Mouse (Mus musculus): ENCODE data around the gene Kctd21. TPM values are rescaled to one million over a fixed set of nuclear protein-coding genes. Genes with fewer than 3 reads are reported as not detected.

Kctd21 gene
- total RNA-seq, 1 experiment from 2014 or later, result 2.4 TPM

DNA sequence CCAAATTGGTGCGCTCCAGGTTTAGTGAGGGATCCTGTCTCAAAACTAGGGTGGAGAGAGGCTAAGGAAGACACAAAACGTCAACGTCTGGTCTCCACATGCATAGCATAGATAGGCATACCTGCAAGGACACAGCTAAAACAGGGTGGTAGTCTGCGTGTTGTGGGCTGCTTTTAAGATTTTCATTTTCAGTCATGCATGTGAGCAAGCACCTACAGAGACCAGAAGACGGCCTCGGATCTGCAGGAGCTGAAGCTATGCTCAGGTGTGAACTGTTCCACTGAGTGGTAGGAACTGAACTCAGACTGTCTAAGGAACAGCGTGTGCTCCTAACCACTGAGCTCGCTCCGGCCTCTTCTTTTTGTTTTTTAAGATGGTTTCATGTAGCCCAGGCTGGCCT is 43.0 kb downstream of the Kctd21 start:
- no peak for ATAC-seq (ENCODE audit: extremely low read depth, insufficient number of reproducible peaks, low FRiP score, poor library complexity, severe bottlenecking)

DNA sequence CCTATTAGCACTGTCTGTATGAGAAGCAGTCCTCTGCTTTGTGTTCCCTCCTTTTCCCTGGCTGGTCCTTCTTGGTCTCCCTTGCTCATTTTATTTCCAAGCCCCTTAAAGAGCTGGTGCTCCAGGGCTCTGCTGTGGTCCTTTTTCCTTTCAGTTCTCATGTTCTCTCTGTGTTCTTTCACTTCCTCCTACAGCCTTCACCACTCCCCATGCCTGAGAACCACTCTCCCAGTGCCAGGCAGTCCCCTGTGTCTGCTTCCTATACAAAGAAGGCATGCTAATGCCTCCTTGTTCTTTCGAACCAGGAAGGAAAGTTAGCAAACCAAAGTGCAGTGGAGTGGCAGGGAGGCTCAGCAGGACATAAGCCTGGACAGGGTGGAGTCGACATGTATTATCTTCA is 43.8 kb downstream of the Kctd21 start:
- peak; percentile 27; the same call in 1 of the 2 replicates for ATAC-seq (ENCODE audit: extremely low read depth, insufficient number of reproducible peaks, low FRiP score, poor library complexity, severe bottlenecking)

DNA sequence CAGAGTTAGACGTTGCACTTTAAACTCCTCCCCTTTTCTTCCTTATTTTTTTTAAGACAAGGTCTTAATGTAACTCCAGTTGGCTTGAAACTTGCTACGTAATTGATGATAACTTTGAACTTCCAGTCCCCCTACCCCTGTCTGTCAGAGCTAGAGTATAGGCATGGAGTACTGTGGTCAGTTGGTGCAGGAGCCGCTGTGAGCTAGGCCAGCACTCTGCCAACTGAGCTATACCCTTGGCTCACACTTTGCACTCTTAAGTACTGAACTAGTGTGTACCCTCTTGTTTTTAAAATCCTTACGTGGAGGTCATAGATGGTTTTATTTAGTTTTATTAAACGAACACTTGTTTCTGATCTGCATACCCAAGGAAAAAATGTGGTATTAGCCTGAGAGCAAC is 47.2 kb downstream of the Kctd21 start:
- no peak for ATAC-seq (ENCODE audit: extremely low read depth, insufficient number of reproducible peaks, low FRiP score, poor library complexity, severe bottlenecking)

GRCm38 (mm10) chr7:97380500-97381123 is 48.5 kb downstream of the Kctd21 start:
- no peak for ATAC-seq (ENCODE audit: extremely low read depth, insufficient number of reproducible peaks, low FRiP score, poor library complexity, severe bottlenecking)

DNA sequence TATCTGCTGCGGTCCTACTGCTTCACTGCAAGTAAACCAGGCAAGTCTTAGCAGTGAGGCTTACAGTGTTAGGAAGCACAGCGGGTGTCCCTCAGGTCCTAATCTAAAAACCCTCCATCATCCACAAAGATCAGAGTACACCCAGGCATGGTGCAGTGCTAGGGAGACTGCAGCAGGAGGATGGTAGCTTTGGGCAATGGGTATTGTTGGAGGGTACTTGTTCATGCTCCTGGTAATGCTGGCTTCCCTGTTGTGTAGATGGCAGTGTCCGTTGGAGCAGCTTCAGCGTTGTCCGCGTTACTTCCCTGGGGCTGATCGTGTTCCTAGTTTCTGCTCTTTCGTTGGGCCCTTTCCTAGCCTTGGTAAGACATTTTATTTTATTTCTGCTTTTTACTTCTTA is 50.5 kb downstream of the Kctd21 start:
- no peak for ATAC-seq (ENCODE audit: extremely low read depth, insufficient number of reproducible peaks, low FRiP score, poor library complexity, severe bottlenecking)

DNA sequence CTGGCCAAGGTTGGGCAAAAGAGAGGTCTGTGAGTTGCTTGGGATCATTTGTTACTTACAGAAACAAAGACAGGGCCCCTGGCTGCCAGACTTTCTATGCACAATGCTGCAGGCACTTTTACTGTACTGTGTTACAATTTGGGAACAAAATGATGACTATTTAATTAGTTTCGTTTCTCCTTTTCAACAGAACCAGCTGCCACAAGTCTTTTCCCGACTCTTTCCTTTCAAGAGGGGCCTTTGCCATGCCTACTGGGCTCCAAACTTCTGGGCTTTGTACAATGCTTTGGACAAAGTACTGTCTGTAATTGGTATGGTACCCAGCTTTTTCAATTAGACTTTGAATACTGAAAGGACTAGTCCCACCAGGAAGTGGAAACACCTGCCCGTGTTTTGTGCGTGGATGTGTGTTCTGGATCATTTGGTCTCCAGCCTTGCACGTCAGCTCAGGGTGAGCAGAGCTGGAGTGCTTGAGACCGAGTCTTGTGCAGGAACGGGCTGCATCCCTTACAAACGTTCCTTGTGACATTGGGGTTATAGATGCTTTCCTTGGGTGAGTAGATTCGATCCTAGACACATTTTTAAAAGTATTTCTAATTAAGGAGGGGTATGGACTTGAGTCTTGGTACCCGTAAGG is 51.5 kb downstream of the Kctd21 start:
- ATAC-seq (ENCODE audit: extremely low read depth, insufficient number of reproducible peaks, low FRiP score, poor library complexity, severe bottlenecking), result no peak

GRCm38 (mm10) chr7:97386106-97386805 is 54.1 kb downstream of the Kctd21 start:
- ATAC-seq (ENCODE audit: extremely low read depth, insufficient number of reproducible peaks, low FRiP score, poor library complexity, severe bottlenecking), result no peak

DNA sequence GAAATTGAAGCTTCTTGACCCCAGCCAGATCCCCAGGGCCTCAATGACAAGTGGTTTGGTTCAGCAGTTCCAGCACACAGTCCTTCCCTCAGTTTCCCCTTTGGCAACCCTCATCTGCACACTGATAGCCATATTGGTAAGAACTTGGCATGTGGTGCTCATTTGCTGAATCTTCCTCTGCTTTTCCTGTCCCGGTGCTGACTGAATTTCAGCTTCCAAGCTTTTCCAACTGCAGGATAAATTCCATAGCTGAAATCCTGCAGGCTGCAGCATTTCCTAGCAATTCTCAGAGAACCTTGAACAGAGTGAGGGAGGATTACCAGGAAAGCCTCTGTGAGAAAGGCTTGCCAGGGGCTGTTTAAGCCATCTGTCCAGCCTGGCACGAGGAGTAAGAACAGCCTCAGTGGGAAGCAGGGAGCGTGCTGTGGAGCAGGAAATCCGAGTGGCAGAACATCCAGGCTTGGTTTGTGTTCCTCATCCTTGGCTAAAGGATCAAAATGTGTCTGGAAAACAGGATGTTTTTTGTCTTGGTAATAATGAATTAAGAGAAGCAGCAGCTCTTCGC is 54.8 kb downstream of the Kctd21 start:
- ATAC-seq (ENCODE audit: extremely low read depth, insufficient number of reproducible peaks, low FRiP score, poor library complexity, severe bottlenecking), result no peak

- ATAC-seq (ENCODE audit: extremely low read depth, insufficient number of reproducible peaks, low FRiP score, poor library complexity, severe bottlenecking), result no peak
These were observed 55.5 kb downstream of the Kctd21 start for GRCm38 (mm10) chr7:97387561-97388147.

DNA sequence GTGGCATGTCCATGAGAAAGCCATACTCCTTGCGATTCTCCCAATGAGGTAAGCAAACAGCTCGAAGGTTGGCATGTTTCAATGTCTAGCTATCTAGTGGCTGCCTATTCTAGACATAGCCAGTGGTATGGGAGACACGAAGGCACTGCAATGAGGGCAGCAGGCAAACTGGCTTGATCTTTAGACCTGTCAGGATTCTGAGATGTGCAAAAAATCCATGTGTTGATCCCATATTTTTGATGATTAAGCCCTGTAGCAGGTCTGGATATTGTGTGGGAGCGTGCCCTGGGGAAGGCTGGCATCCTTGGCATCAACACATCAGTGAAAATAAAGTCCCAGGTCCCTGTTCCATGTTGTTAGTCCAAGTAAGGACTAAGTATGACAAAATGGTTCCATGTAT is 56.4 kb downstream of the Kctd21 start:
- no peak for ATAC-seq (ENCODE audit: extremely low read depth, insufficient number of reproducible peaks, low FRiP score, poor library complexity, severe bottlenecking)

GRCm38 (mm10) chr7:97391293-97392078 is 59.4 kb downstream of the Kctd21 start:
- no peak for ATAC-seq (ENCODE audit: extremely low read depth, insufficient number of reproducible peaks, low FRiP score, poor library complexity, severe bottlenecking)

DNA sequence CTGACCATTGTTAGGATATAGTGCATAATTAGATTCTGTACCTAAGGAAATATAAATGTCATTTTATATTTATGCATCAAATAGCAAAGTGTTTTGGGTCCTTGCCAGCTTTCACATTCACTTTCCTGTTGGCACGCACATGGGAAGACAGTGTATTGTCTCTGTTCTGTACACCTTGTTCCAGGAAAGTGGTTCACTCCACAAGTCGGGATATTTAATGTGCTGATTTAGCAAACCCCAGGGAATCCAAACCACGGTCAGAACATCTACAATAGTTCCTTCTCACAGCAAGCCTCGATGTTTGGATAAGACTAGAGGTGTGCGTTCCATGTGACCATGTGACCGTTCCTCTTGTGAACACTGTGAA is 59.9 kb downstream of the Kctd21 start:
- ATAC-seq (ENCODE audit: extremely low read depth, insufficient number of reproducible peaks, low FRiP score, poor library complexity, severe bottlenecking), result no peak

DNA sequence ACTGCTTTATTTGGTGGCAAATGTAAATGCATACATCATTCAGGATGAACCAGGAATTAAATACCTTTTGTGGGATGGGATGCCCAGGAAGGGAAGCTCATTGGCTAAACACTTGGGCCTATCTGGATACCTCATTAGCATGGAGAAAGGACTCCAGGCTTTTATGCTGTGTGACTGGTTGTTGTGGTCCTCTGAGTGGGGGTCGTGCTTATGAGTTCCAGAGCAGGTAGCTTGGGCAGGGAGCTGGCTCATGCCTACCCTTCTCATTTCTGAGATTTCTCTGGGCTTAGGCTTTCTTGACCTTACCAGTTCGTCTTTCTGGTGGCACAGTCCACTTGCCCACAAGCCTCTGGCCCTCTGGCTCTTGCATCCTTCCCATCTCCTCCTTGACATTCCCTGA is 62.2 kb downstream of the Kctd21 start:
- no peak for ATAC-seq (ENCODE audit: extremely low read depth, insufficient number of reproducible peaks, low FRiP score, poor library complexity, severe bottlenecking)

DNA sequence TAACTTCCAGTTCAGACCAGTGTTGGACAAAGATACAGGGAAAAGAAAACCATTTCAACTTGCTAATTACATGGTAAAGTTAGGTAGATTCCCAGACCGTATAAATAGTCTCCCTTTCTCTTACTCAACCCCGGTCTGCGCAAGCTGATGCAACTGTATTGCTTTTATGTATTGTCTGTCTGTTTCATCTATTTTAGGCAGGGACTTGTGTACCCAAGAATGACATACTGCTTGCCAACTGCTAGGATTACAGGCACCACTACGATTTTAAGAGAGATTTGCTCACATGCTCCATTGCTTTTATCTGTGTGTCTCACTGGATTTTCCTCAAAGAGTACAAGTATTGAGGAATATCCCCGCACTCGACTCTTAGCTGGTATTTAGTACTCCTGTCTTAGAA is 66.8 kb downstream of the Kctd21 start:
- no peak for ATAC-seq (ENCODE audit: extremely low read depth, insufficient number of reproducible peaks, low FRiP score, poor library complexity, severe bottlenecking)

Other genes starting within 250 kb of the Kctd21 start
- gene Usp35, start 307 bp upstream of the Kctd21 start, total RNA-seq (2017), result 2.7 and 5.7 TPM in 2 replicates
- gene Alg8, start 39.3 kb downstream of the Kctd21 start, total RNA-seq (2017), result 4.8 and 7.4 TPM in 2 replicates
- 31.3 and 32.9 TPM in 2 replicates for gene Ndufc2, start 67.7 kb downstream of the Kctd21 start, total RNA-seq (2017)
- not detected in 2 replicates for gene Thrsp, start 85.4 kb downstream of the Kctd21 start, total RNA-seq (2017)
- gene Kctd14, start 119.0 kb downstream of the Kctd21 start, total RNA-seq (2017), result 7.1 and 9.7 TPM in 2 replicates
- 68.8 and 73.8 TPM in 2 replicates for gene Ints4, start 148.6 kb downstream of the Kctd21 start, total RNA-seq (2017)
- gene Aamdc, start 247.2 kb downstream of the Kctd21 start, total RNA-seq (2017), result 16.1 and 19.6 TPM in 2 replicates
- 86.8 and 100 TPM in 2 replicates for gene Rsf1, start 247.6 kb downstream of the Kctd21 start, total RNA-seq (2017)

All from neutrophil, adult 5-6 weeks (primary cell).